Mouse (Mus musculus) heart, adult 9 months (tissue): ENCODE results near the gene Rock2.
"Not testable (repeated sequence)": the region's sequence is repeated elsewhere in the genome, so short reads cannot be mapped to it uniquely, and the experiment has no call there.

Source experiments
- DNase-seq, 2 experiments: peaks; one replicate each; pipeline ENCODE4 v3.0.0; 2022; ENCODE audit warnings: low spot score in 2 of 2

Rock2 gene

GRCm38 (mm10) chr12:16999146-16999545, 104.5 kb downstream of the Rock2 start:
- DNase-seq = no peak

DNA sequence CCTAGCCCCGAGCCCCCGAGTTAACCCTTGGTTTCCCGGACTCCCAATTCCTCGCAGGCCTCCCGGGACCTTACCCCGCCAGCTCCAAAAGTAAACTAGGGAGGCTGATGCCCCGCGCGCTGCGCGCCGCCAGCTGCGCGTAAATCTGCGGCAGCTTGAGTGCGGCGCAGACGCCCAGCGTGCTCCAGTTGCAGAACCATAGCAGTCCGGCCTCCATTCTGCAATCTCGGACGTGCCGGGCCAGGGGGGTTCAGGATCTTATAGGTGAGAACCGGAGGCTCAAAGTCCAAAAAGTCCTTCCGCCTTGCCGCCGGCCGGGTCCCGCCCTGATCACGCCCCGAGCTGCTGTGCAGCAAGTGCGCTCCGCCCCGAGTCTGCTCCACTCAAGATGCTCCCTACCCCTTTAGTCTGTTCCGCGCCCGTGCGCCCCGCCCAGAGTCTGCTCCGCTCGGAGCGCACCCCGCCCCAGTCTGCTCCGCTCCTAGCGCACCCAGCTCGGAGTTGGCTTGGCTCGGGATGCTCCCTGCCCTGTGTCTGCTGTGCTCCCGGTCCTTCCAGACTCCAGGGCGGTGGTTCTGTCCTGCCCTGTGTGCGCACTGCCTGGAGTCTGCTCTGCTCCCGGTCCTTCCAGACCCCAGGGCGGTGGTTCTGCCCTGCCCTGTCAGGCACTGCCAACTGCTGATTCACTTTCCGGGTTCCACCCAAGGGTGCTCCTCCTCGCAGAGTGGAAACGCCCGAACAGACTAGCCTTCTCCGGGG, 105.2 kb downstream of the Rock2 start, which contains the start of gene Pqlc3:
TSS of gene Pqlc3 (minus strand) at position 670 of the 759 bp plus-strand sequence.
- peak; percentile 87 to 89 for DNase-seq

DNA sequence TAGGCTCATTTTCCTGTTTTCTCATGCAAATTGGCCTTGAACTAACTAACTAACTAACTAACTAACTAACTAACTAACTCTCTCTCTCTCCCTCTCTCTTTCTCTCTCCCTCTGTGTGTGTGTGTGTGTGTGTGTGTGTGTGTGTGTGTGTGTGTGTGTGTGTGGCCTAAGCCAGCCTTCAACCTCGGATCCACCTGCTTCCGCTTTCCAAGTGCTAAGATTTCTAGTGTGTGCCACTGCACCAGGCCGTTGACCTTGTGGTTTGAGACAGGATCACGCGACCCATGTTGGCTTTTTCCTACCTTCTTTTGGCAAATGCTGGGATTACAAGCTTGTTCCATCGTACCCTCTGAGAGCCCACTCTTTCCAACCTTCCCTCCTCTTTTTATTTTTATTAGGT, 105.9 kb downstream of the Rock2 start:
- DNase-seq = peak; percentile 22 to 28

GRCm38 (mm10) chr12:17001211-17001610, 106.5 kb downstream of the Rock2 start:
- DNase-seq = no peak

DNA sequence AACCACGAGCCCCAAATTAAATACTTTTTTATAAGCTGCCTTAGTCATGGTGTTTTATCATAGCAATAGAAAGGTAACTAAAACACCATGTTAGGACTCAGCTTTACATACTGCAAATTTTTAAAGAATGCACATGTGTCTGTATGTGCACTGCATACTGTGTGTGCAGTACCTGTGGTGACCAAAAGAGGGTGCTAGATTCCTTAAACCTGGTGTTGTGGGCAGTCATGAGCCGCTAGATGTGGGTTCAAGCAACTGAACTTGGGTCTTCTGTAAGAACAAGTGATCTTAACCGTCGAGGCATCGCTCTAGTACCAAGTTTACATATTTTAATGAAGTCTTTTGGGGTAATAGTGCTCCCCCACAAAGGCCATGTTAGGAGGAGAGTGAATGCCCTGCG, 114.8 kb downstream of the Rock2 start:
- no peak for DNase-seq

- DNase-seq = peak; percentile 50 to 76
These were observed 116.6 kb downstream of the Rock2 start, which contains the start of gene 2410004P03Rik for GRCm38 (mm10) chr12:17011100-17011870. 2410004P03Rik (minus strand) TSS chr12:17011727.

- no peak for DNase-seq
These were observed 117.6 kb downstream of the Rock2 start for GRCm38 (mm10) chr12:17012067-17012899.

- DNase-seq = no peak
These were observed 121.0 kb downstream of the Rock2 start for GRCm38 (mm10) chr12:17015711-17016110.

- DNase-seq = no peak
These were observed 123.8 kb downstream of the Rock2 start for GRCm38 (mm10) chr12:17018468-17018867.

DNA sequence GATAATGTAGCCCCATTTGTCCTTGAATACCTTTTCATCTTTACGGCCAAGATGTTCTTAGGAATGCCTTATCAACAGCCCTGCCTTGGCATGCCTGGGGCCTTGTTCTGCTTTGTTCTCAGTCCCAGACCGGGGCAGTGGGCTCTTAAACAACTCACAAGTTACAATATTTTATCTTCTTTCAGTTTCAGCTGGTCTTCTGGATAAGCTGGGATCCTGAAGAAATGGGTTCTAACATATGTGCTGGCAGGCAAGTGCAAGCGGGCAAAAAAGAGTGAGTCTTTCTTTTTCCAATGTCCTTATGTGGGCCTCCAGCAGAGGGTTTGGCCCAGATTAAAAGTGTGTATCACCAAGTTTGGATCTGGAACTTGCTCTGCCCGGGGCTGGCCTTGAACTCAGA, 126.4 kb downstream of the Rock2 start:
- not testable (repeated sequence) for DNase-seq

DNA sequence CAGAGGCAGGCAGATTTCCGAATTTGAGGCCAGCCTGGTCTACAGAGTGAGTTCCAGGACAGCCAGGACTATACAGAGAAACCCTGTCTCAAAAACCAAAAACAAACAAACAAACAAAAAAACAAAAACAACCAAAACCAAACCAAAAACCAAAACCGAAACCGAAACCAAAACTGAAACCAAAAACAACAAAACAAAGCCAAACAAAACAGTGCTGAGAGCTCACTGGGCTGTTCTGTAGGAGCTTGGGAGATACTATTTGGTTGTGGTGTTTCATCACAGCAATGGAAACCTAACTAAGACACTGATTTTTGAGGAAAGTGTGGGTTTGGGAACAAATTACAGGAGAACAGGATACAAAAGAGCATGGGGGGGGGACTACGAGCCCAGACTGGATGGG, 127.5 kb downstream of the Rock2 start:
- DNase-seq = no peak

DNA sequence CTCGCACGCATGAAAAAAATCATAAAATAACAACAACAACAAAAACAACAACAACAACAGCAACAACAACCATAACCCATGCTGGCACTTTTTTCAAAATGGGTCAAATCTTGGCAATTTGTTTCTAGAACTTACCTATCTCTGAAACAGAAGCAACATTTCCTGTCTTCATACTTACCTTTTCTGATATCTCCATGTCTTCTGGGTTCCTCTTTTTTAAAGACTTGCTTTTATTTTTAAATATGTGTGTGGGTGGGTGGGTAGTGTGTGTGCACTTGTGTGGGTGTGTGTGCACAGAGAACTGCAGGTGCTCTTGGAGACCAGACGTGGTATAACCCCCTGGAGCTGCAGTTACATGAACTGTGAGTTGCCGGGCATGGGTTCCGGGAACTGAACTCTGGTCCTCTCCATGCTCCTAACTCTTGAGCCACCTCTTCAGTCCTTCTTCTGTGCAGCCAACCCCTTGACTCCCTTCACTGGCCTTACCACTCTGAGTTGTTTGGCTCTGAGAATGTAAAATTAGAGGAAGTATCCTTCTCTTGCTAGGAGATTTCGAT, 129.9 kb downstream of the Rock2 start:
- DNase-seq = no peak

DNA sequence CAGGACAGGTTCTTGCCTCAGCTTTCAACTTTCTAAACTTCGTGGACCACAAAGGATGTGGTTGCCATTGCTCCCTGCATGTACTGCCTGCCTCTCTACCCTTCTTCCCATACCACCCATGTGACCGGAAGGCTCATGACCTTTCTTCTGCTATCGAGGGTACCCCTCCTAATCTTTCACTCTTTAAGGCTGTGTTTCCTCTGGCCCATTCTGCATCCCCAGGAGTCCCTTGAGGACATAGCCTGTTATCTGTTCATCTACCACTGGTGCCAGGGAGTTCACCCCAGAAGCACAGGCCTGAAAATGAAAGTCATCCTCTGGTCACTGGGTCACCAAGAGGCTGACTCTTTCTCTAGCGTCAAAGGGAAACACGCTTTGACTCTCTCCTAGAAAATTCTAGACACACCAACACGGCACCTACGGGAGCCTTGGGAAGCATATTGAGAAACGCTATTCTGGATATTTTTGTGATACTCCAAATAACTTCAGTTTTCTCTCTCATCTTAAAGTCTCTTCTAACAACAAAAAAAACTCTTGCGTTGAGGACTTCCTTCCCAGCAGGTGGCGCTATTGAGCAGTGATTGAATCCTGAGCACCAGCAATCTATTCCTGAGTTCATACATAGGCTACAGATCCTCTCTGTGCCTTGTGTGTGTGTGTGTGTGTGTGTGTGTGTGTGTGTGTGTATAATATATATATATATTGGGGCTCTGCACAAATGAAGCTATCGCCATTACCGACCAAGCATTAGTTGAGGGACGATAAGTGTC, 138.2 kb downstream of the Rock2 start:
- DNase-seq = peak in 1 of 2 experiments; percentile 26

- no peak for DNase-seq
These were observed 138.8 kb downstream of the Rock2 start for GRCm38 (mm10) chr12:17033464-17033841.

DNA sequence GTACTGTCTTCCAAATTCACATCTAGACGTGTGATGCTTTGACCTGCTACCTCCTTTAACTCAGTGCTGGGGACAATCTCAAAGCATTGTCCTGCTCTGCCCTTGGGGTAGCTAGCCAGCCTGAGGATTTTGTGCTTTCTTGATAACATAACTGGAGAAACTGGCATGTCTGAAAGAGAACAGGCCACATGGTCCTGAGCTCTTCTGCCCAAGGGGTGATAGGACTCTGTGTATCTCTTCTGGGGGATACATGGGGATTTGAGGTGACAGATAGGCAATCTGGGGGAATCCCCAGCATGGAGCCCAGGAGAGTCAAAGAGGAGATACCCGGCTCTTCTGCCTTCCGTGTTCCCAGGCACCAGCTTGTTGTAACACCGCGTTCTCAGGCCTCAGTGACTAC, 140.0 kb downstream of the Rock2 start:
- no peak for DNase-seq

DNA sequence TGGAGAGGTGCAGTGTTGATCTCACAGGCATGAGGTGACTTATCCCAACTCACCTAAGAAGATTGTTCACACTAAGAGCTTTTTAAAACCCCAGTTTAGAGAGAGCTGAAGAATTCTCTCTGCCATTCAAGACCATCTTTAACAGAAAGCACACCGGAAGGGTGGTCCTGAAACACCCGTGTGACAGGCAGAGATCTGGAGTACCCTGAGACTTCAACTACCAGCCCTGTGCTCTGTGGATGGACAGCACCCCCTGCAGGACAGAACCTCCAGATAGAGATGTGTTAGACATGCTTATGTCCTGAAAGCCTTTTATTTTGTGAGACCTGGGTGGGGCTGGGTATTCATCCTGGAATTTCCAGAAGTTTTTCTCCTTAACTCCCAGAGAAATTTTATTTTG, 140.4 kb downstream of the Rock2 start:
- no peak for DNase-seq

GRCm38 (mm10) chr12:17036532-17036931, 141.8 kb downstream of the Rock2 start:
- no peak for DNase-seq

DNA sequence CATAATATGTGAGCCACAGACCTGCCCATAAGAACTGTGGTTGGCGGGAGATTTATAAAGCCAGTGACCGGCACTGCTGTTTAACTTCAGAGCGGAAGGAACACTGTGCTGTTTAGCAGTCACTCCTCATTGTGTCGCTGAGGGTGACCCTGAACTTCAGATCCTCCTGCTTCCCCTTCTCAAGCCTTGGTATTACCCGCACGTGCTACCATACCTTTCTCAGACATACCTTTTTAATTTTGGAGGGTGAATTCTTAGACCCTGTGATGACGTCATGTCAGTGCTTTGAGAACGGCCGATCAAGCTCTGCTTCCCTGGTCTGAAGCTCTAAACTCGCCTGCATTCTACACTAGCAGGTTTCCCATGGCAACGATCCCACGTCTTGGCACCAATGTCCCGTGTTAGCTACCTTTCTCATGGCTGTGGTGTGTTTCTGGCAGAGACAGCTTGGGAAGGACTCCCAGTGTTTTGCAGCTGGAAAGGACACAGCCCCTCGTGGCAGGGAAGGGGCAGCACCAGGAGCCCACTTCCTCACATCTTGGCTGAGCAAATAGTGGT, 142.4 kb downstream of the Rock2 start:
- no peak for DNase-seq
